Mouse (Mus musculus) stomach, embryonic 15.5 days (tissue): ENCODE results near the gene Xiap. TPM values are rescaled to one million over a fixed set of nuclear protein-coding genes. Genes with fewer than 3 reads are reported as not detected.
A peak's percentile ranks its signal among the peaks of the same experiment; 100 is the strongest.
"Not testable (repeated sequence)": the region's sequence is repeated elsewhere in the genome, so short reads cannot be mapped to it uniquely, and the experiment has no call there.

ENCODE experiments used
- ATAC-seq: fragments of 200-750 bp; cut with Nextera tagmentation; 2 replicates; pipeline ENCODE4 v1.8.0; 2017; ENCODE audit warnings: low read depth, moderate number of reproducible peaks, moderate TSS enrichment; ENCODE audit not compliant: insufficient read depth, low FRiP score
- H3K27ac ChIP-seq: fragments of 300-500 bp; sonication (generic); 2 replicates; pipeline ENCODE4 v1.5.1; 2015; ENCODE audit warnings: mild to moderate bottlenecking, inconsistent platforms
- H3K27me3 ChIP-seq: fragments of 300-500 bp; sonication (generic); replicated peaks from 2 replicates; pipeline ENCODE4 v1.6.1; 2015; ENCODE audit warnings: inconsistent platforms
- H3K36me3 ChIP-seq: fragments of 300-500 bp; sonication (generic); 2 replicates; pipeline ENCODE4 v1.6.1; 2015; ENCODE audit warnings: inconsistent platforms
- H3K4me1 ChIP-seq: fragments of 300-500 bp; sonication (generic); 2 replicates; pipeline ENCODE4 v1.6.1; 2015; ENCODE audit warnings: inconsistent platforms
- H3K4me2 ChIP-seq: fragments of 300-500 bp; sonication (generic); 2 replicates; pipeline ENCODE4 v1.6.1; 2015; ENCODE audit warnings: mild to moderate bottlenecking, inconsistent platforms
- H3K4me3 ChIP-seq: fragments of 300-500 bp; sonication (generic); replicated peaks from 2 replicates; pipeline ENCODE4 v1.5.1; 2015; ENCODE audit warnings: inconsistent platforms
- H3K9ac ChIP-seq: fragments of 300-500 bp; sonication (generic); 2 replicates; pipeline ENCODE4 v1.6.1; 2015; ENCODE audit warnings: inconsistent platforms
- H3K9me3 ChIP-seq: fragments of 300-500 bp; sonication (generic); 2 replicates; pipeline ENCODE4 v1.6.1; 2016; ENCODE audit warnings: inconsistent platforms
- WGBS: fragments of 180-500 bp; shearing (Covaris S2); methylation state at CpG from one replicate; pipeline ENCODE4 v1.1.7; 2015; 5-methylcytosine and 5-hydroxymethylcytosine counted together
- polyA plus RNA-seq: library from polyadenylated mRNA; unstranded; fragments of >200 nt; fragmentation: Nextera tagmentation; extraction: Ambion mirVana; gene quantifications from 2 replicates; pipeline ENCODE4 v1.2.1, GENCODE M21; 2015

Xiap gene
- polyA plus RNA-seq: 13.5 and 14.3 TPM in 2 replicates

DNA sequence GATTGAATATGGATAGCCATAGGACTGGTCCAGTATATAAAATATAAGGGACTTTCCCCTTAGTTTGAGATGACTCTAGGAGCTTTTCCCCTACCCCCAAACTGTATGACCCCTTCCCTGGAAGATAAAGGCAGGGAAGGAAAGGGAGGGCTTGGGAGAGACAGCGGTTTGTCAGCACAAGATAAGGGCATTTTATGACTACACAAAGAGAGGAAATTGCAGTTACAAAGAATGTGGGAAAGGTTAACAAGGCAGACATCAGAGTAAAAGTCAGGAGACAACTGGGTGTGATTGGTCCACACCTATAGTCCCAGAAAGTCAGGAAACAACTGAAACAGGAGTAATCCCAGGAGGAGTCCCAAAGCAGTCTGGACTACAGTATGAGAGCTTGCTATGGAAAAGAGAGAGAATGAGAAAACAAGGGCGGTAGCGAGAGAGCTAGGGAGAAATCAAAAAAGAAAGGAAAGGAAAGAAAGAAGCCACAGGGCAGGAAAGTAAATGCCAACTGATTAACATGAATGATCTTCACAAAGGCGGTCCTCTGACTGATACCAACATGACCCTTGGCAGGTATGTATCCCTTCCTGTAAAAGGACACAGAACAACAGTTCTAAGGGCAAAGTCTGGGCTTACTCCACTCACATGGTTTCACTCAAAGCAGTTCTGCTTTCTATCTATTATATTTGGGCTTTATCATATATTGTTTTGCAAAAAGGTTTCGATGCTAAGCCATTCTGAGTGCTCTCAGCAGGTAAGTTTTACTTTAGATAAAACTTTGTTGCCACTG is at the start of gene Xiap:
Gene Xiap (plus strand): TSS at position 398 of the 787 bp plus-strand sequence.
- 82% methylated on average over 5 of the region's 5 CpGs for WGBS
- ATAC-seq: no peak

DNA sequence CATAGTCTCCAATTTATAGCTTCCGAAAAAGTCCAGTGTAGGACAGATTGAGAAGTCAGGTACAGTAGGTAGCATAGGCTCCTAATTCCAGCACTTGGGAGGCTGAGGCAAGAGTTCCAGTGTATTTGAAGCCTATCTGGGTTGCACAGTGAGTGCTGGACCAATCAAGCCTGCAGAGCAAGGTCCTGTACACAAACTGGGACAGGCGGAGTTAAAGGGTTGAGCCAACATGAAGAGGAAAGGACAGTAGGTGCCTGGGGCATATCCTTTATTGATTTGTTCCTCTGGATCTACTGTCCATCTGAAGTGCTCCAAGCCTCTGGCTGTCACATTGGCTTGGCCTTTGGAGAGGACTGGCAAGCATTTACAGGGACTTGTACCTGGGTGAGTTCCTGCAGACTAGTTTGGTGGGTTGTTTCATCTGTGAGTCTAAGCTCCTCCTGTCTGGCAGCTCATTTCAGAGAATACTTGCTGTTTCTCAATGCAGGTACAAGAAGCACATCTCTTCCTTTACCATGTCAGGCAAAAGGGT is 46.7 kb upstream of the Xiap start:
- Histone ChIP-seq H3K27ac (no peak overlapping the region), H3K9ac (no peak overlapping the region), H3K4me3 (no peak overlapping the region), H3K4me1 (no peaks in the 10 kb centered on the region), H3K27me3 (no peaks in the 10 kb centered on the region), H3K9me3 (no peaks in the 10 kb centered on the region), H3K4me2 (no peak overlapping the region), H3K36me3 (no peaks in the 10 kb centered on the region)
- ATAC-seq: no peak
- WGBS: 82% methylated on average over 2 of the region's 2 CpGs

More for the DNA sequence above, at the start of gene Xiap:
- no peaks in the 10 kb centered on the region for H3K9me3 ChIP-seq
- H3K36me3 ChIP-seq: no peaks in the 10 kb centered on the region
- H3K4me3 ChIP-seq: no peak within 1 kb of the TSS
- H3K27me3 ChIP-seq: no peaks in the 10 kb centered on the region
- H3K4me1 ChIP-seq: no peaks in the 10 kb centered on the region
- no peak within 1 kb of the TSS for H3K27ac ChIP-seq
- no peak within 1 kb of the TSS for H3K4me2 ChIP-seq
- no peak within 1 kb of the TSS for H3K9ac ChIP-seq

DNA sequence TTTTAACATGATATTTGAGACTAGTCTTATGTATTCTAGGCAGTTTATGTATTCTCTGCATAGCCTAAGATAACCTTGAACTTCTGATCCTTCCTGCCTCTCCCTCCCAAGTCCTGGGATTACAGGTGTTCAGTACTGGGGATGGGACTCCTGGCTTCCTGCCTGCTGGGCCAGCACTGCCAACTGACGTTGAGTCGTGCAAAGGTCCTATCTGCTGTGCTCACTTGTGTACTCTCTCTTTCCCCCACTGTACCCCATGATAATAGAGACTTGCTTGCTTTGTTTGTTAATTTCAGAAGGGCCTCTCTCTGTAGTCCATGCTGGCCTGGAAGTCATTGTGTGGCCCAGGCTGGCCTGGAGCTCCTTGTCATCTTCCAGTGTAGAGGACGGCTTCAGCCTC is 45.7 kb upstream of the Xiap start:
- Histone ChIP-seq H3K4me2 (no peak overlapping the region), H3K9ac (no peak overlapping the region), H3K9me3 (no peaks in the 10 kb centered on the region), H3K27ac (no peak overlapping the region), H3K36me3 (no peaks in the 10 kb centered on the region), H3K4me3 (no peak overlapping the region), H3K27me3 (no peaks in the 10 kb centered on the region), H3K4me1 (no peaks in the 10 kb centered on the region)
- ATAC-seq: peak; percentile 39; the same call in 1 of the 2 replicates
- 55% methylated on average over 3 of the region's 3 CpGs for WGBS

DNA sequence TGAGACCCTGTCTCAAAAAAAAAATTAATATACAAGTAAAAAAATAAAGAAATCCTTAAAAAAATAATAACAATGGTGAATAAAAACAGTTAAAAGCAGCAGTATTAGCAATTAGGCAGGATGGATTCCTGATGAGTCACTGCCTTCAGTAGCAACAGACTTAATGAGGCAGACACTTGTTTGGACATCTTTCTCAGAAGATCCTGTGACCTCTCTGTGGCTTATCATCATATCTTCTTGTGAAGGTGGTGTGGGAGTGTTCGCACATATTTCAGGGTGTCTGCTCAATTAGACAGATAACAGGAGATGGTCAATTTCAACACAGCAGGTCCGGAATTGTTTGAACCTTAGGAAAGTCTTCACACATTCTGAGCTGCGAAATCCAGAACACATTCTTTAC is 45.0 kb upstream of the Xiap start:
- no peak overlapping the region for H3K4me2 ChIP-seq
- WGBS: 69% methylated on average over 3 of the region's 3 CpGs
- no peak overlapping the region for H3K27ac ChIP-seq
- ATAC-seq: no peak
- no peaks in the 10 kb centered on the region for H3K9me3 ChIP-seq
- no peak overlapping the region for H3K9ac ChIP-seq
- no peak overlapping the region for H3K4me3 ChIP-seq
- no peaks in the 10 kb centered on the region for H3K4me1 ChIP-seq
- no peaks in the 10 kb centered on the region for H3K36me3 ChIP-seq
- H3K27me3 ChIP-seq: no peaks in the 10 kb centered on the region

DNA sequence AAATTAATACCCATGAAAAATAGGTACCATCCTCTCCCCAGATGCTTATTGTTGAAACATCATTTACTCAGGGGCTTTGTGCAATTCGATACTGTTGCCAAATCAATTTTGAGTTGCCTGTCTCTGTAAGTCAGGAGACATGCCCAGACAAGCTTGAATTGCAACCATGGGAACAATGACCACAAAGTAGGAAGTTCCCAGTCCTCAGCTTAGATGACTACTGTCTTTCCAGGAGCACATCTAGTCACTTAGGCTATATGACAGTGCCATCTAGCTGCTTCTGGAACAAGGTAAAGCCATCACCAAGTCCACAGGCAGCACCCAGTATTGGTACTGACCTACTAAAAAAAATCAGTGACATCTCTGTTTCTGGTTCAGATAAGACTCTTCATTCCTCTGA is 41.4 kb upstream of the Xiap start:
- H3K9ac ChIP-seq: no peak overlapping the region
- H3K4me2 ChIP-seq: no peak overlapping the region
- ATAC-seq: no peak
- no peaks in the 10 kb centered on the region for H3K27me3 ChIP-seq
- 47% methylated on average over 1 of the region's 1 CpGs for WGBS
- no peaks in the 10 kb centered on the region for H3K9me3 ChIP-seq
- H3K36me3 ChIP-seq: no peaks in the 10 kb centered on the region
- no peak overlapping the region for H3K27ac ChIP-seq
- no peaks in the 10 kb centered on the region for H3K4me1 ChIP-seq
- no peak overlapping the region for H3K4me3 ChIP-seq

DNA sequence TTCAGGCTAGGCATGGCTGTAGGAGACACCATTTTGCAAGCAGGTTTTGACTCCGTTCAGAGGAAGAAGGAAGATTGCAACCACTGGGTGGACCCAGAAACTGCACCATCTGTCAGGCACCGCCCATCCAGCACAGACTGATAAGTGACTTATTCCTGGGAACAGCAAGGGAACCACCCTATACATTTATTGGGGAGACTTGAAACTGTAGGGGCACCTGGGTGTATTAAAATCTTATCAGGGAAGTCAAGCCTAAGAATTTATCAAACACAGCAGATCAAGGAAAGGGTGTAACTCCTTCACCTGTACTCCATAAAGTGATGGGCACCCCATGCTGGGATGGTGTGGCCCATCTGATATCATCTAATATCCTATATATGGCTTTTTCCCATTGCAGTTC is 40.0 kb upstream of the Xiap start:
- Histone ChIP-seq H3K27me3 (no peaks in the 10 kb centered on the region), H3K9ac (no peak overlapping the region), H3K4me1 (no peaks in the 10 kb centered on the region), H3K9me3 (no peaks in the 10 kb centered on the region), H3K27ac (no peak overlapping the region), H3K36me3 (no peaks in the 10 kb centered on the region), H3K4me3 (no peak overlapping the region), H3K4me2 (no peak overlapping the region)
- peak; percentile 89 for ATAC-seq
- 67% methylated on average over 2 of the region's 2 CpGs for WGBS

DNA sequence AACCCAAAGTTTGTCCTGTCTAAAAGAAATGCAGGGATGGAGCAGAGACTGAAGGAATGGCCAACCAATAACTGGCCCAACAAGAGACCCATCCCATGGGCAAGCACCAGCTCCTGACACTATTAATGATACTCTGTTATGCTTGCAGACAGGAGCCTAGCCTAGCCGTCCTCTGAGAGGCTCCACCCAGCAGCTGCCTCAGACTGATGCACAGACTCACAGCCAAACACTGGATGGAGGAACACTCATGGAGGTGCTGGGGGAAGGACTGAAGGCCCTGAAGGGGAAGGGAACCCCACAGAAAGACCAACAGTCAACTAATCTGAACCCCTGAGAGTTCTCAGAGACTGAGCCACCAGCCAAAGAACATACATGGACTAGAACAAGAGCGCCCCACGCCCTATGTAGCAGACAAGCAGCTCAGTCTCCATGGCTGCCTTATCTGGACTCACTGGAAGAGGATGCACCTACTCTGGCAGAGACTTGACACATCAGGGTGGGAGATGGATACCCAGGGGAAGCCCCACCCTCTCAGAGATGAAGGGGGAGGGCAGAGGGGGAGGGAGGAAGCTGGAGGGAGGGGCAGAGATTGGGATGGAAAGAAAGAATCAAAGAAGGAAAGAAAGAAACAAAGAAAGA is 33.6 kb upstream of the Xiap start:
- not testable (repeated sequence) for H3K27me3 ChIP-seq, H3K4me1 ChIP-seq, H3K36me3 ChIP-seq, H3K4me3 ChIP-seq, H3K9ac ChIP-seq, H3K4me2 ChIP-seq, H3K27ac ChIP-seq, ATAC-seq, H3K9me3 ChIP-seq
- WGBS: 100% methylated on average over 2 of the region's 3 CpGs

DNA sequence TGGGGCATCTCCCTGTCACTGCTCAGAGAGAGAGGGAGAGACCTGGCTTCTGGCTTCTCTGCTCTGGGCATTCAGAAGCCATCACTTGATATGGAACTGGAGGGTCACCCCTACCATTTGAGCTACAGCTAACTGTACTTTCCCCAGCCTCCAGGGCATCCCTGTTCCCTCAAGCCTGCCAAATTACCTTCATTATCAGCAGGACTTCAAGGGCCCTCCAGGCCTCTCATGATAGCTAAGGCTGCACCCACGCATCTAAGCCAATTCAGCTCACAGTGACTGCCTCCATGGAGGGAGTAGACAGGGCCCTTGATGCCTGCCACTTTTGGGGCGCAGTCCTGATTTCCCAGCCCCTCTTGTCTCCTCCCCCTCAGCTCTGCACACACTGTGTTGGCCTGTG is 32.5 kb upstream of the Xiap start:
- not testable (repeated sequence) for H3K9ac ChIP-seq, H3K27me3 ChIP-seq, H3K4me3 ChIP-seq, H3K27ac ChIP-seq, H3K4me2 ChIP-seq, H3K4me1 ChIP-seq, H3K9me3 ChIP-seq, ATAC-seq, H3K36me3 ChIP-seq
- WGBS: 74% methylated on average over 2 of the region's 2 CpGs

DNA sequence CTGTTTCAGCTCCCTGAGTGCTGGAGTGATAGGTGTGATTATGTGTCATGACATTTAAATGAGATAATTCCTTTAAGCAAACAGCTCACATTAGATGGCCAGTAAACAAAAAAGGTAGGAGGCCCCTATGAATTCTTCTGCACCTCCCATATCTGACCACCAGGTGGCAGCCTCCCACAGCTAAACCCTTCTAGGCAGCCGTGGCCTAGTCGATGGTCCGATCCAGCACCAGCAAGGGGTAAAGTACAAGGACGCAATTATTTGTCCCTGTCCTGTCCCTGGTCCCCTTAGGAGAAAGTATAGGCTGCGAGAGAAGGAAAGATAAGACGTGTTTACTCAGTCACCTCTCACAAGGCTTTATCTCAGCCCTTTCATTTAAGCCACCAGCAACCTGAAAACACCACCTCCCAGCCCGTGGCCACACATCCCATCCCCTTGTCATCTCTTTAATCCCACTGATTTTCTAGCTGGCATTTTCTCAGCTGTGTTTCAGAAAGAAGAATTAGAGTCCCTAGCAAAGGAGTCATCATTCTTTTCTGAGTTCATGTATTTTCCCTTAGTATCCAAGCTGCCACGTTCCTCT is 26.3 kb upstream of the Xiap start:
- no peaks in the 10 kb centered on the region for H3K27me3 ChIP-seq
- no peak overlapping the region for H3K9ac ChIP-seq
- WGBS: 33% methylated on average over 8 of the region's 8 CpGs
- H3K4me2 ChIP-seq: no peak overlapping the region
- ATAC-seq: peak; percentile 70; the same call in 1 of the 2 replicates
- H3K27ac ChIP-seq: no peak overlapping the region
- H3K4me1 ChIP-seq: no peaks in the 10 kb centered on the region
- no peak overlapping the region for H3K4me3 ChIP-seq
- H3K9me3 ChIP-seq: no peaks in the 10 kb centered on the region
- no peaks in the 10 kb centered on the region for H3K36me3 ChIP-seq

DNA sequence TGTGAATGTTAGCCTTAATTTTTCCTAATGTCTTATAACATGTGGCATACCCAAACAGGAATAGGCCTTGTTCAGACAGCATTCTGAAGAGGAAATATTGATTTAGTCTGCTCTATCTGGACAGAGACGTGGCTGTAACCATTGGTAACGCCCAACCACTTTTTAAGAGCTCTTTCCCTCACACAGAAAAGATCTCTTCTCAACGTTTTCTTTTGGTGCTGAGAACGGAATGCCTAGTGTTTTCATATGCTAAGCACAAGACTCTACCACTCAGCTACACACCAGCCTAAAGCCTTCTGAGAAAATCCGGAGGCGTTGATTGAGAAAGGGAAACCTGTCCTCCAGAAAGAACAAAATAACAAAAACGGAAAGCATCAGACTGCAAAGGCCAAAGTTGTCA is 25.6 kb upstream of the Xiap start:
- no peaks in the 10 kb centered on the region for H3K9me3 ChIP-seq
- no peaks in the 10 kb centered on the region for H3K4me1 ChIP-seq
- no peak overlapping the region for H3K4me3 ChIP-seq
- H3K27ac ChIP-seq: no peak overlapping the region
- no peak overlapping the region for H3K9ac ChIP-seq
- H3K4me2 ChIP-seq: no peak overlapping the region
- no peaks in the 10 kb centered on the region for H3K27me3 ChIP-seq
- H3K36me3 ChIP-seq: no peaks in the 10 kb centered on the region
- no peak for ATAC-seq
- WGBS: 67% methylated on average over 7 of the region's 7 CpGs

DNA sequence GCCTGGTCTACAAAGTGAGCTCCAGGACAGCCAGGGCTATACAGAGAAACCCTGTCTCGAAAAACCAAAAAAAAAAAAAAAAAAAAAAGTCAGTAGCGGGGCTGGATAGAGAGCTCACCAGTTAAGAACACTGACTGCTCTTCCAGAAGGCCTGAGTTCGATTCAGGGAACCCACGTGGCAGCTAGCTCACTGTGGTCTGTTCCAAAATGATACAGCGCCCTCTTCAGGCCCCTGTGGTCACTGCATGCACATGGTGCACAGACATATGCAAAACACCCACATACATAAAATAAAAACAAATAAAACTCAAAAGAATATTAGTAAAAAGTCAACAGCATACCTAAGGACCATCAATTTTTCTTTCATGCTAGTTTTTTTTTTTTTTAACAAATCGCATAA is 20.0 kb upstream of the Xiap start:
- Histone ChIP-seq H3K4me2 (no peak overlapping the region), H3K27ac (no peak overlapping the region), H3K4me1 (no peaks in the 10 kb centered on the region), H3K9me3 (no peaks in the 10 kb centered on the region), H3K4me3 (no peak overlapping the region), H3K9ac (no peak overlapping the region), H3K36me3 (no peaks in the 10 kb centered on the region), H3K27me3 (no peaks in the 10 kb centered on the region)
- ATAC-seq: no peak
- WGBS: 67% methylated on average over 5 of the region's 6 CpGs

DNA sequence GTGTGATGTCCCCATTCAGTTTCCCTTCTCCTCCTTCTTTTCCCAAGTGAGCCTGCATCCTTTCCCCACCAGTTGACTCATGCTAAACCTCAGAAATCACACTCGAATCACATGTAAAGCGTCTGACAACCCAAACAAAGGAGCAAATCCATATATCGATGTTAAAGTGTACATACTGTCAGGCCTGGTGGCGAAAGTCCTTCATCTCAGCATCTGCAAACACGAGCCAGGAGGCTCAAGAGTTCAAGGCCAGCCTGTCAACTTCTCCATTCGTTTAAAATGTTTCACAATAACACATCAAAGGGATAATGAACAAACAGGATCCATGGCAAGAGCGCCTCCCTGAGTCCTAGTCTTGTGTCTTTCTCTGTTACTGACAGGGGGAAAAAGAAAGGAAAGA is 14.5 kb upstream of the Xiap start:
- Histone ChIP-seq H3K9me3 (no peaks in the 10 kb centered on the region), H3K27ac (no peak overlapping the region), H3K27me3 (no peaks in the 10 kb centered on the region), H3K36me3 (no peaks in the 10 kb centered on the region), H3K4me1 (no peaks in the 10 kb centered on the region), H3K4me3 (no peak overlapping the region), H3K9ac (no peak overlapping the region), H3K4me2 (no peak overlapping the region)
- 65% methylated on average over 7 of the region's 7 CpGs for WGBS
- ATAC-seq: no peak
